Mouse (Mus musculus) pancreas, adult 10 weeks (tissue): ENCODE measurements around the gene Smim4. TPM values are rescaled to one million over a fixed set of nuclear protein-coding genes. Genes with fewer than 3 reads are reported as not detected.

Source experiments
- polyA plus RNA-seq: library from polyadenylated mRNA; stranded (reverse); fragments of 350-450 nt; fragmentation: Illumina TruSeq; extraction: RNeasy Lipid Tissue Mini Kit (QIAGEN cat#74804); gene quantifications from one replicate; pipeline ENCODE4 v1.2.3, GENCODE M21; 2015; ENCODE audit warnings: low read depth, low replicate concordance; ENCODE audit not compliant: insufficient read depth

Gene Smim4
- 7.6 TPM for polyA plus RNA-seq

GRCm38 (mm10) chr14:31128826-31129219 is at the start of gene Smim4:
Smim4 (minus strand) TSS chr14:31128956.

DNA sequence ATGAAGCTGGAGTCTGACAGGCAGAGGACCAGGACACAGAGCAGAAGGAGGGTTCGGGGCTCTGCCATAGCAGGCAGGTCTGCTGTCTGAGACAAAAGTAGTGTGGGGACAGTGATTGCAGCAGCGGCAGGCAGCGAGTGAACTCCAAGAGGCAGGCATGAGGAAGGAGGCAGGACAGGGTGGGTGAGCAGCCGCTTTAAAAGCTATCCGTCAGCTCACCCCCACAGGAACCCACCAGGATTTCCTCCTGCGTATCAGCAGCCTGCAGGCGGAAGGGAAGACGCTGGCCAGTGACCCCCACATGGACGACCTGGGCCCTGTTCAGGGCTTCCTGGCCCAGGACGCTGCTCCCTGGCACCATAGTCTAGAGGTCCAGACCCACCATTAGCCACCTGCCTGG is 39.7 kb upstream of the Smim4 start, which contains the start of gene Stab1:
Gene Stab1, minus strand, starts transcription at position 217 of the 400 bp plus-strand sequence.

GRCm38 (mm10) chr14:31130236-31131220 is 1.8 kb upstream of the Smim4 start, which contains the start of gene Nt5dc2:
Nt5dc2 (plus strand) TSS chr14:31131053.

Other genes with a start within 250 kb of the Smim4 start
- 10.4 TPM for gene Mustn1, start 249.8 kb downstream of the Smim4 start, polyA plus RNA-seq
- gene Itih4, start 242.5 kb downstream of the Smim4 start, polyA plus RNA-seq: 4.3 TPM
- gene Itih3, start 205.2 kb downstream of the Smim4 start, polyA plus RNA-seq: 0.31 TPM
- not detected for gene Itih1, start 185.7 kb downstream of the Smim4 start, polyA plus RNA-seq
- gene Nek4, start 177.6 kb downstream of the Smim4 start, polyA plus RNA-seq: 2.4 TPM
- gene Glt8d1, start 127.6 kb downstream of the Smim4 start, polyA plus RNA-seq: 30.6 TPM
- 75.8 TPM for gene Spcs1, start 127.3 kb downstream of the Smim4 start, polyA plus RNA-seq
- 6.9 TPM for gene Pbrm1, start 109.8 kb downstream of the Smim4 start, polyA plus RNA-seq
- 31.7 TPM for gene Gnl3, start 109.8 kb downstream of the Smim4 start, polyA plus RNA-seq
- 7.7 TPM for gene Nt5dc2, start 2.1 kb upstream of the Smim4 start, polyA plus RNA-seq
- gene Stab1, start 39.7 kb upstream of the Smim4 start, polyA plus RNA-seq: 51.5 TPM
- 1.8 TPM for gene Tnnc1, start 79.4 kb upstream of the Smim4 start, polyA plus RNA-seq
- gene Nisch, start 88.0 kb upstream of the Smim4 start, polyA plus RNA-seq: 88.9 TPM
- 7.7 TPM for gene Sema3g, start 88.9 kb upstream of the Smim4 start, polyA plus RNA-seq
- 5.2 TPM for gene Phf7, start 122.4 kb upstream of the Smim4 start, polyA plus RNA-seq
- 9.0 TPM for gene Bap1, start 122.5 kb upstream of the Smim4 start, polyA plus RNA-seq
- 0.37 TPM for gene Dnah1, start 194.9 kb upstream of the Smim4 start, polyA plus RNA-seq
- gene Capn7, start 207.7 kb upstream of the Smim4 start, polyA plus RNA-seq: 11.4 TPM